17 mouse cellular contexts compared by ENCODE assay signal in the genomic region with DNA sequence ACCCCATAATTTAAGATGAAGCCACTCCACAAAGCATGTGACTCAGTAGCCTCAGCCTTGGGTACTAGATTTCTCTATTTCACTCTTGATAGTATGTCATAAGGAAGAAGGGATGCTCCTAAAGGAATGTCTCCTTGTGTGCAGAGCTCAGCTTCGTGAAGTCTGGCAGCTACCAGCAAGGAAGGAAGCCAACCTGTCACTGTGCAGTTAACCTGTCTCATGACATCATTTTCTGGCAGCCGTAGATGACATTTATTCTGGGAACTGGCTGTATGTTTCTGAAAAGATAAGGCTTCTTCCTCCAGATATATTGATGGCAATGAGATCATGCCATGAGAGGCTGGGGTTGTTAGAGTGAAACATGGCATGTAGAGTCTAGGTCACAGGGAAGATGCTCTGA.
"Had no signal": no experiment of that assay in that cellular context is flagged by ENCODE, and none has a peak within 500 bp of the region (broad histone marks: within the 10 kb centered on the region; RNA-seq: fewer than 3 reads in every experiment).

No protein-coding gene starts in this region.

- DNase-seq: kidney, postnatal 36 days; layer of hippocampus, adult 9-11 months; liver; liver, embryonic 13.5 days; liver, postnatal 0 days; lung, postnatal 14 days; right cerebral cortex, postnatal 14 days; thymus, postnatal 36 days had no signal

- H3K27ac ChIP-seq: kidney, postnatal 0 days; limb, embryonic 12.5 days; liver, embryonic 13.5 days; lung, embryonic 15.5 days; macrophage; midbrain, embryonic 15.5 days; neural tube, embryonic 12.5 days; stomach, embryonic 15.5 days had no signal

- H3K4me1 ChIP-seq: limb, embryonic 12.5 days; liver, embryonic 13.5 days; lung, embryonic 15.5 days; megakaryocyte, embryonic 14.5 days; midbrain, embryonic 15.5 days; neural tube, embryonic 12.5 days; stomach, embryonic 15.5 days had no signal

- H3K4me3 ChIP-seq: limb, embryonic 12.5 days; liver, embryonic 13.5 days; lung, embryonic 15.5 days; megakaryocyte, embryonic 14.5 days; midbrain, embryonic 15.5 days; neural tube, embryonic 12.5 days; stomach, embryonic 15.5 days had no signal

- H3K9me3 ChIP-seq: limb, embryonic 12.5 days; liver, embryonic 13.5 days; lung, embryonic 15.5 days; midbrain, embryonic 15.5 days; neural tube, embryonic 12.5 days; stomach, embryonic 15.5 days had no signal

- H3K4me2 ChIP-seq: limb, embryonic 12.5 days; liver, embryonic 13.5 days; lung, embryonic 15.5 days; midbrain, embryonic 11.5 days; midbrain, embryonic 15.5 days; neural tube, embryonic 12.5 days; stomach, embryonic 15.5 days had no signal

- H3K9ac ChIP-seq: limb, embryonic 12.5 days; liver, embryonic 13.5 days; liver, postnatal 0 days; lung, embryonic 15.5 days; midbrain, embryonic 15.5 days; neural tube, embryonic 12.5 days; stomach, embryonic 15.5 days had no signal

- H3K27me3 ChIP-seq: limb, embryonic 12.5 days; liver, embryonic 13.5 days; lung, embryonic 15.5 days; megakaryocyte, embryonic 14.5 days; midbrain, embryonic 15.5 days; neural tube, embryonic 12.5 days; stomach, embryonic 15.5 days had no signal

- ATAC-seq: liver, postnatal 0 days; midbrain, embryonic 15.5 days had no signal

- H3K36me3 ChIP-seq: limb, embryonic 12.5 days; liver, embryonic 13.5 days; lung, embryonic 15.5 days; midbrain, embryonic 15.5 days; neural tube, embryonic 12.5 days; stomach, embryonic 15.5 days had no signal
